Mouse (Mus musculus): Measurements from ENCODE around the gene Rala. TPM values are rescaled to one million over a fixed set of nuclear protein-coding genes. Genes with fewer than 3 reads are reported as not detected.
"Not testable (repeated sequence)": the region's sequence is repeated elsewhere in the genome, so short reads cannot be mapped to it uniquely, and the experiment has no call there.

Rala gene
- polyA plus RNA-seq, 1 experiment from 2014 or later = 80.0 TPM

DNA sequence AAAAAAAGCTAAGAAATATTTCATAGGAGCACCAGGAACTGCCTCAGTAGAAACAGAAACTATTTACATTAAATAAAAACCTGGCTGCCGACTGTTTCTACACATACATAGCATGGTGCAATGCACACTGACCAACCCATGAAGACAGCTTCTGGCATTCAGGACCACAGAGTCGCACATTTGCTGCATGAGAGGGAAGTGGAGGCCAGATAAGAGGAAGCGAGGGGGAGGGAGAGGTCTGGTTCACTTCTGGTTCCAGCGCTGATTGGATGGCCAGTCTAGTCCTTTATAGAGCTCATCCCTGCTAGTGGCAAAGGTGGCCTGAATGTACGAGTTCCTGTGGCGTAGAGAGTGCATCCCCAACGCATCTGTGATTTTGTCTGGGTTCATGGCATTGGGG, 16.6 kb upstream of the Rala start:
- Histone ChIP-seq H3K27me3 (replicated peaks) (no peaks in the 10 kb centered on the region), H3K9me3 (replicated peaks) (no peaks in the 10 kb centered on the region), H3K4me3 (no peak overlapping the region), H3K4me1 (replicated peaks) (no peaks in the 10 kb centered on the region), H3K4me2 (no peak overlapping the region), H3K36me3 (no peaks in the 10 kb centered on the region), H3K27ac (ENCODE audit: poor library complexity, severe bottlenecking) (no peak overlapping the region), H3K9ac (no peak overlapping the region)
- whole genome bisulfite sequencing = 65% methylated on average over 7 of the region's 7 CpGs
- no peak for ATAC-seq (ENCODE audit: insufficient number of reproducible peaks, low FRiP score)

- Histone ChIP-seq H3K4me3 (no peak overlapping the region), H3K27ac (ENCODE audit: poor library complexity, severe bottlenecking) (no peak overlapping the region), H3K4me2 (no peak overlapping the region), H3K9ac (no peak overlapping the region), H3K4me1 (replicated peaks) (no peaks in the 10 kb centered on the region), H3K9me3 (replicated peaks) (no peaks in the 10 kb centered on the region), H3K36me3 (no peaks in the 10 kb centered on the region), H3K27me3 (replicated peaks) (0 out of 2 replicates have a peak, but pooled peaks cover 4% of the 10 kb centered on the region)
- ATAC-seq (ENCODE audit: insufficient number of reproducible peaks, low FRiP score) = no peak
- 58% methylated on average over 1 of the region's 1 CpGs for WGBS
Observed at GRCm38 (mm10) chr13:17954282-17954681, 10.2 kb upstream of the Rala start.

DNA sequence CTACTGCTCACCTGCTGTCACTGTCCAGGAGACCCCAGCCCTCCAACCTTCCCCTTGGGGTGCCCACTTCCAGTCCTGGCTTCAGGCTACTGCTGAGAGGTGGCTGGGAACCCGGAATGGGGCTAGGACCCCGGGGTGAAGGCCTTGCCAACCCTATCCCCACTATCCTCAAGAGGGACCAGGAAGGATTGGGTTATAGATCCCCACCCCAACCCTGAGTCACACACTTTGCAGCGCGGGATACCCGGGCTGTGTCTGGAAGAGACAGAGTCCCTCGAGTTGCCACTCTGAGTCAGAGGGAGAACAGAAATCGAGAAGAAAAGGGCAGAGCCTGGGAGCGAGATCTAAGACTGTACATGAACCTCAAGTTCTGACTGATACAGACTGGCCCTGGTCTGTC, 6.5 kb upstream of the Rala start:
- H3K9ac ChIP-seq; H3K27me3 ChIP-seq (replicated peaks); H3K4me3 ChIP-seq; H3K4me1 ChIP-seq (replicated peaks); H3K27ac ChIP-seq (ENCODE audit: poor library complexity, severe bottlenecking); H3K9me3 ChIP-seq (replicated peaks); ATAC-seq (ENCODE audit: insufficient number of reproducible peaks, low FRiP score); H3K4me2 ChIP-seq; H3K36me3 ChIP-seq: not testable (repeated sequence)
- WGBS = 80% methylated on average over 8 of the region's 8 CpGs

DNA sequence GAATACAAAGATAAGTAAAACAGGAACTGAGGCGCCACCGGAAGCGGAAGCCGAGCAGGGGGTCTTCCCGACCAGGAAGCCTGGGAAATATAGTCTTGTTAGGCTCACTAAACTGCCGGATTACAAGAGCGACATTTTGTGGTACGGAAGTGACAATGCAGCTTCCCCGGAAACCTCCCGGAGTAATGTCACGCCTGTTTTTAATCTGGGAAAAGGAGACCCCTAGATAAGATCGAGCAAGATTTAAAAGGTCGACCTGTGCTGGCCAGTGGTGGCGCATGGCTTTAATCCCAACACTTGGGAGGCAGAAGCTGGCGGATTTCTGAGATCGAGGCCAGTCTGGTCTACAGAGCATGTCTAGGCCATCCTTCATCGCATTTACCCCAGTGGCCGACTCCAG, 5.5 kb upstream of the Rala start:
- Histone ChIP-seq H3K27ac (ENCODE audit: poor library complexity, severe bottlenecking) (no peak overlapping the region), H3K27me3 (replicated peaks) (0 out of 2 replicates have a peak, but pooled peaks cover 4% of the 10 kb centered on the region), H3K36me3 (no peaks in the 10 kb centered on the region), H3K9me3 (replicated peaks) (no peaks in the 10 kb centered on the region), H3K4me3 (no peak overlapping the region), H3K4me1 (replicated peaks) (0 out of 2 replicates have a peak, but pooled peaks cover 4% of the 10 kb centered on the region), H3K4me2 (no peak overlapping the region; the same call in 1 of the 2 replicates), H3K9ac (no peak overlapping the region)
- no peak for ATAC-seq (ENCODE audit: insufficient number of reproducible peaks, low FRiP score)
- WGBS = 61% methylated on average over 18 of the region's 18 CpGs

DNA sequence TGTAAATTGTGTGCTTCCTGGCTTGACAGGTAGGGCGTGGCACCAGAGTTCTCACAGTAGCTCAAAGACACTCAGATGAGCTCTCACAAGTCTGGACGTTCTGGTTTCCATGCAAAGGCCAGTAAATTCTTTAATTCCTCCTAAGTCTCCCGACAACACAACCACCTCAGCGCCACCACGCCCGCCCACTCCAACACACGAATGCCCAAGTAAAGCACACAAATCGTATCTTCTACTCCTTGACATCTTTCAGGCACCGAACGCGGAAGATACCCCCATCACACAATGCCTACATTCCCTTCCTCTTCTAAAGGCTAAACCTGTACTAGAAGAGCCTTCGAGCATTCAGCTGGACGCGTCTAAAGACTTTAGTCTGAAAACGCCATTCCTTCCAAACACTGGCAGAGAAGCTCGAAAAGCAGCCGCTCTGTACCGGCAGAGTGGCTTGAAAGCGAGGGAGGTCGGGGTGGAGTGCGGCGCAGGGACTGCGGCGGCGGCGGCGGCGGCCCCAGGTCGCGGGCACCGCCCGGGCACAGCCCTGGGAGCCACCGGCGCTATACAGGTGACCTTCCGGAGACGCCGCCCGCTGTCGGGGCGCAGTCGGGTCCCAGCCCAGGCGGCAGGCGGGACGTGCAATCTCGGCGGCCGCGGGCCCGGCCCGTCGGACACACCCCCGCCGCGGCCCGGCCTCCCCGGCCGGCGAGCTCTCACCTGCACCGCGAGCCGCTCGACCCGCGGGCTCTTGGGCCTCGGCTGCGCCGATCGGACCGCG, 547 bp downstream of the Rala start:
- WGBS = under 1% methylated on average over 52 of the region's 70 CpGs
- peak; percentile 82 for ATAC-seq (ENCODE audit: insufficient number of reproducible peaks, low FRiP score)

GRCm38 (mm10) chr13:17942338-17942737, 1.7 kb downstream of the Rala start:
- Histone ChIP-seq H3K27me3 (replicated peaks) (no peaks in the 10 kb centered on the region), H3K9me3 (replicated peaks) (no peaks in the 10 kb centered on the region), H3K4me1 (replicated peaks) (peaks cover 8% of the 10 kb centered on the region), H3K9ac (no peak overlapping the region), H3K4me2 (no peak overlapping the region), H3K4me3 (no peak overlapping the region), H3K36me3 (no peaks in the 10 kb centered on the region), H3K27ac (ENCODE audit: poor library complexity, severe bottlenecking) (no peak overlapping the region)
- no peak for ATAC-seq (ENCODE audit: insufficient number of reproducible peaks, low FRiP score)
- WGBS = 74% methylated on average over 6 of the region's 6 CpGs

More for the DNA sequence above, 547 bp downstream of the Rala start:
- Histone ChIP-seq H3K27ac (ENCODE audit: poor library complexity, severe bottlenecking) (peak overlapping the region; percentile 81), H3K4me3 (peak overlapping the region; percentile 93), H3K27me3 (replicated peaks) (no peaks in the 10 kb centered on the region), H3K9me3 (replicated peaks) (no peaks in the 10 kb centered on the region), H3K4me1 (replicated peaks) (peaks cover 8% of the 10 kb centered on the region), H3K36me3 (no peaks in the 10 kb centered on the region), H3K4me2 (peak overlapping the region; percentile 94), H3K9ac (peak overlapping the region; percentile 91)

- H3K4me1 ChIP-seq (replicated peaks) = peaks cover 7% of the 10 kb centered on the region; the same call in 1 of the 2 replicates
- H3K9ac ChIP-seq = no peak overlapping the region
- 82% methylated on average over 1 of the region's 1 CpGs for WGBS
- no peaks in the 10 kb centered on the region for H3K27me3 ChIP-seq (replicated peaks)
- H3K4me3 ChIP-seq = no peak overlapping the region
- H3K4me2 ChIP-seq = no peak overlapping the region
- peaks cover 3% of the 10 kb centered on the region; the same call in 1 of the 2 replicates for H3K9me3 ChIP-seq (replicated peaks)
- H3K36me3 ChIP-seq = peaks cover 4% of the 10 kb centered on the region
- no peak for ATAC-seq (ENCODE audit: insufficient number of reproducible peaks, low FRiP score)
- H3K27ac ChIP-seq (ENCODE audit: poor library complexity, severe bottlenecking) = no peak overlapping the region
Observed at GRCm38 (mm10) chr13:17907309-17907708, 36.7 kb downstream of the Rala start.

DNA sequence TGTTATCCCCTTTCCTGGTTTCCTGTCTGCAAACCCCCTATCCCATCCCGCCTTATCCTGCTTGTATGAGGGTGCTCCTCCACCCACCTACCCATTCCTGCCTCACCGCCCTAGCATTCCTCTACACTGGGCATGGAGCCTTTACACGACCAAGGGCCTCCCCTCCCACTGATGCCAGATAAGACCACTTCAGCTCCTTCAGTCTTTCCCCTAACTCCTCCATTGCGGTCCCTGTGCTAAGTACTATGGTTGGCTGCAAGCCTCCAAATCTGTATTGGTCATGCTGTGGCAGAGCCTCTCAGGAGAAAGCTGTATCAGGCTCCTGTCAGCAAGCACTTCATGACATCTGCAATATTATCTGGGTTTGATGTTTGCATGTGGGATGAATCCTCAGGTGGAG, 42.6 kb downstream of the Rala start:
- ATAC-seq (ENCODE audit: insufficient number of reproducible peaks, low FRiP score) = no peak; the same call in 1 of the 2 replicates
- no peak overlapping the region for H3K27ac ChIP-seq (ENCODE audit: poor library complexity, severe bottlenecking)
- WGBS = 35% methylated on average over 4 of the region's 4 CpGs

GRCm38 (mm10) chr13:17900641-17901040, 43.4 kb downstream of the Rala start:
- Histone ChIP-seq H3K4me2 (no peak overlapping the region), H3K36me3 (peaks cover 8% of the 10 kb centered on the region), H3K27ac (ENCODE audit: poor library complexity, severe bottlenecking) (no peak overlapping the region), H3K4me1 (replicated peaks) (peaks cover 16% of the 10 kb centered on the region), H3K4me3 (no peak overlapping the region), H3K9me3 (replicated peaks) (peaks cover 3% of the 10 kb centered on the region; the same call in 1 of the 2 replicates), H3K27me3 (replicated peaks) (no peaks in the 10 kb centered on the region), H3K9ac (no peak overlapping the region)
- no peak for ATAC-seq (ENCODE audit: insufficient number of reproducible peaks, low FRiP score)
- WGBS = 64% methylated on average over 5 of the region's 5 CpGs

More for the DNA sequence above, 42.6 kb downstream of the Rala start:
- Histone ChIP-seq H3K4me1 (replicated peaks) (peaks cover 19% of the 10 kb centered on the region), H3K4me3 (no peak overlapping the region), H3K4me2 (0 out of 2 replicates have a peak overlapping the region, but pooled peaks have one; percentile 13), H3K9ac (no peak overlapping the region), H3K9me3 (replicated peaks) (peaks cover 3% of the 10 kb centered on the region; the same call in 1 of the 2 replicates), H3K36me3 (peaks cover 4% of the 10 kb centered on the region), H3K27me3 (replicated peaks) (no peaks in the 10 kb centered on the region)

DNA sequence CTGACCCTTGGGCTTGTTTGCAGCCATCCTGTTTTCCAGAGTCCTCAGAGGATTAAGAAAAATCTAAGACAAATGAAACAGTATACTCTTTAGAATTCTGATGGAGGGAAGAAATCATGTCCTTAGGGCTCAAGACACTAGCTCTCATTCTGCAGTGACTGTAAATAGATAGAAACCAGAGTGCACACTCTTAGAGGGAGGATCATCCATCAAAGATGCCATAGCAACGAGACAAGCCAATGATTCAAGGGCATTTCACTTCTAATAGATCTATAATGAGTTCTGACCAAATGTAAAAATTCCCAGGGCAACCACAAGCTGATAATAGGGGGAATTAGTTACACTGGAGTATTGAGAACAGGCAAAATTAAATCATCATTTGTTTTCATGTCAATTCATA, 47.0 kb downstream of the Rala start:
- no peak overlapping the region for H3K4me2 ChIP-seq
- WGBS = 73% methylated on average over 1 of the region's 1 CpGs
- no peak for ATAC-seq (ENCODE audit: insufficient number of reproducible peaks, low FRiP score)
- no peaks in the 10 kb centered on the region for H3K27me3 ChIP-seq (replicated peaks)
- no peaks in the 10 kb centered on the region for H3K9me3 ChIP-seq (replicated peaks)
- no peak overlapping the region for H3K27ac ChIP-seq (ENCODE audit: poor library complexity, severe bottlenecking)
- peaks cover 28% of the 10 kb centered on the region for H3K36me3 ChIP-seq
- no peak overlapping the region for H3K4me3 ChIP-seq
- H3K9ac ChIP-seq = no peak overlapping the region
- peaks cover 11% of the 10 kb centered on the region for H3K4me1 ChIP-seq (replicated peaks)

- no peaks in the 10 kb centered on the region for H3K27me3 ChIP-seq (replicated peaks)
- ATAC-seq (ENCODE audit: insufficient number of reproducible peaks, low FRiP score) = no peak
- no peak overlapping the region for H3K4me3 ChIP-seq
- H3K27ac ChIP-seq (ENCODE audit: poor library complexity, severe bottlenecking) = no peak overlapping the region
- H3K4me2 ChIP-seq = no peak overlapping the region
- 83% methylated on average over 6 of the region's 6 CpGs for WGBS
- no peaks in the 10 kb centered on the region for H3K4me1 ChIP-seq (replicated peaks)
- peaks cover 69% of the 10 kb centered on the region for H3K36me3 ChIP-seq
- no peak overlapping the region for H3K9ac ChIP-seq
- H3K9me3 ChIP-seq (replicated peaks) = no peaks in the 10 kb centered on the region
Observed at GRCm38 (mm10) chr13:17891545-17891944, 52.5 kb downstream of the Rala start.
